Mouse (Mus musculus) small intestine, adult 2 months (tissue): ENCODE measurements around the gene Ces3a. TPM values are rescaled to one million over a fixed set of nuclear protein-coding genes. Genes with fewer than 3 reads are reported as not detected.

Source experiments
- H3K27ac ChIP-seq: fragments of 200-500 bp; 2 replicates; pipeline ENCODE4 v1.5.1; 2012; ENCODE audit warnings: low read depth, low read length, control low read depth, inconsistent platforms; ENCODE audit not compliant: insufficient read depth
- H3K27me3 ChIP-seq: fragments of 200-500 bp; 2 replicates; pipeline ENCODE4 v1.6.1; 2012; ENCODE audit warnings: mild to moderate bottlenecking, moderate library complexity, low read length, inconsistent platforms; ENCODE audit not compliant: control insufficient read depth, insufficient read depth
- H3K36me3 ChIP-seq: fragments of 200-500 bp; 2 replicates; pipeline ENCODE4 v1.6.1; 2012; ENCODE audit warnings: mild to moderate bottlenecking, low read length, control low read depth, inconsistent platforms; ENCODE audit not compliant: control insufficient read depth, insufficient read depth
- H3K4me1 ChIP-seq: fragments of 200-500 bp; 2 replicates; pipeline ENCODE4 v1.6.1; 2012; ENCODE audit warnings: low read length, inconsistent platforms, mixed read lengths; ENCODE audit not compliant: control insufficient read depth, insufficient read depth, insufficient read length
- H3K4me3 ChIP-seq: fragments of 200-500 bp; 2 replicates; pipeline ENCODE4 v1.5.1; 2012; ENCODE audit warnings: low read depth, mild to moderate bottlenecking, control low read depth, inconsistent platforms, low read length, moderate library complexity
- CTCF ChIP-seq: fragments of 200-500 bp; IDR thresholded peaks from 2 replicates; pipeline ENCODE4 v1.5.1; 2012; ENCODE audit warnings: low read depth, mild to moderate bottlenecking, control low read depth, inconsistent platforms, low read length, moderate library complexity, mixed read lengths; ENCODE audit not compliant: insufficient replicate concordance, insufficient read length; ENCODE audit errors: extremely low read depth
- POLR2A ChIP-seq: fragments of 200-500 bp; IDR thresholded peaks from 2 replicates; pipeline ENCODE4 v1.6.1; 2012; ENCODE audit warnings: low read depth, mild to moderate bottlenecking, control low read depth, inconsistent platforms, low read length, moderate library complexity
- WGBS: fragments of 180-500 bp; shearing (Covaris S2); methylation state at CpG from one replicate; pipeline ENCODE4 v1.1.7; 2018; 5-methylcytosine and 5-hydroxymethylcytosine counted together
- polyA plus RNA-seq: library from polyadenylated mRNA; depleted of rRNA; stranded (reverse); fragments of >200 nt; gene quantifications from 2 replicates; pipeline ENCODE4 v1.2.3, GENCODE M21; 2012; rRNA removed

Gene Ces3a
- polyA plus RNA-seq, 1 experiment = 0.22 TPM

DNA sequence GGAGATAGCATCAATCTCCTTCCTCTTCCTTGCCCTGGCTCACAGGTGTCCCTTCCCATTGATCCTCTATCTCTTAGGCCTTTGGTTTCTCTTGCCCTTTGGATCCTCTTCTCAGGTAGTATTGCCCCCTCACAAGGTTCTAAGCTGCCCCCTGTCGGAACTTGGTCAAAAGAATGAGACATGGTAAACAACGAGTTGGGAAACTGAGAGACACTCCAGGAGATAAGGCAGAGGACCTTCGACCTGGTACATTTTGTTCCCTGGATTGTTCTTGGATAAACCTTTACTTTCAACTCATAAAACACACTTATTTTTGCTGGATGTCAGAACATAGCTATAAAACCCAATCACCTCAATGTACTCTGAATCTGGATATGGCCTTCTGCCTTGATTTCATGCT is 55.8 kb downstream of the Ces3a start:
- Histone ChIP-seq H3K27ac (no peak overlapping the region), H3K4me1 (peaks cover 1% of the 10 kb centered on the region; the same call in 1 of the 2 replicates), H3K4me3 (no peak overlapping the region), H3K27me3 (no peaks in the 10 kb centered on the region), H3K36me3 (no peaks in the 10 kb centered on the region)
- TF ChIP-seq POLR2A (no peak), CTCF (no peak)
- 32% methylated on average over 3 of the region's 3 CpGs for WGBS

Other genes starting within 250 kb of the Ces3a start
- gene Ces2b, start 217.0 kb upstream of the Ces3a start, polyA plus RNA-seq = 0.81 and 6.0 TPM in 2 replicates
- 212 and 276 TPM in 2 replicates for gene Ces2c, start 201.5 kb upstream of the Ces3a start, polyA plus RNA-seq
- gene Ces2e, start 122.3 kb upstream of the Ces3a start, polyA plus RNA-seq = 386 and 713 TPM in 2 replicates
- gene Ces2f, start 101.2 kb upstream of the Ces3a start, polyA plus RNA-seq = 0.13 TPM in 2 replicates
- 4.5 and 33.3 TPM in 2 replicates for gene Ces2g, start 86.9 kb upstream of the Ces3a start, polyA plus RNA-seq
- gene Ces2h, start 47.7 kb upstream of the Ces3a start, polyA plus RNA-seq = 0.24 and 0.43 TPM in 2 replicates
- gene Ces3b, start 35.2 kb downstream of the Ces3a start, polyA plus RNA-seq = 0.18 TPM in 1 of 2 replicates, not detected in the other
- gene Ces4a, start 83.2 kb downstream of the Ces3a start, polyA plus RNA-seq = not detected in 2 replicates
- 2.3 and 2.9 TPM in 2 replicates for gene Cbfb, start 122.1 kb downstream of the Ces3a start, polyA plus RNA-seq
- 6.3 and 9.4 TPM in 2 replicates for gene D230025D16Rik, start 176.5 kb downstream of the Ces3a start, polyA plus RNA-seq
- 8.6 and 13.8 TPM in 2 replicates for gene B3gnt9, start 206.6 kb downstream of the Ces3a start, polyA plus RNA-seq
- 62.7 and 112 TPM in 2 replicates for gene Tradd, start 216.0 kb downstream of the Ces3a start, polyA plus RNA-seq
- gene Fbxl8, start 216.0 kb downstream of the Ces3a start, polyA plus RNA-seq = 12.4 and 34.9 TPM in 2 replicates
- 1.2 and 1.3 TPM in 2 replicates for gene Hsf4, start 221.2 kb downstream of the Ces3a start, polyA plus RNA-seq
- gene Nol3, start 227.5 kb downstream of the Ces3a start, polyA plus RNA-seq = 0.52 and 1.1 TPM in 2 replicates
- gene 4931428F04Rik, start 241.3 kb downstream of the Ces3a start, polyA plus RNA-seq = 1.6 and 2.6 TPM in 2 replicates
- gene Exoc3l, start 247.5 kb downstream of the Ces3a start, polyA plus RNA-seq = 2.1 and 3.1 TPM in 2 replicates
- gene E2f4, start 249.1 kb downstream of the Ces3a start, polyA plus RNA-seq = 81.4 and 152 TPM in 2 replicates